Mouse (Mus musculus) hindbrain, postnatal 0 days (tissue): ENCODE data around the gene Btn2a2. TPM values are rescaled to one million over a fixed set of nuclear protein-coding genes. Genes with fewer than 3 reads are reported as not detected.

Experiments
- ATAC-seq: fragments of 200-750 bp; cut with Nextera tagmentation; 2 replicates; pipeline ENCODE4 v1.8.0; 2017; ENCODE audit warnings: mild to moderate bottlenecking, moderate TSS enrichment, moderate library complexity
- DNase-seq: peaks from one replicate; pipeline ENCODE4 v3.0.0-alpha.2; 2015; ENCODE audit warnings: low spot score
- H3K27ac ChIP-seq: fragments of 300-500 bp; sonication (generic); 2 replicates; pipeline ENCODE4 v1.5.1; 2014; ENCODE audit warnings: mild to moderate bottlenecking
- H3K27me3 ChIP-seq: fragments of 300-500 bp; sonication (generic); 2 replicates; pipeline ENCODE4 v1.6.1; 2014; ENCODE audit warnings: low read length, mixed read lengths; ENCODE audit not compliant: insufficient read depth
- H3K36me3 ChIP-seq: fragments of 300-500 bp; sonication (generic); 2 replicates; pipeline ENCODE4 v1.6.1; 2014; ENCODE audit warnings: low read length, mixed read lengths; ENCODE audit not compliant: insufficient read depth
- H3K4me1 ChIP-seq: fragments of 300-500 bp; sonication (generic); 2 replicates; pipeline ENCODE4 v1.6.1; 2014; ENCODE audit warnings: antibody characterized with exemption, low read length, mixed read lengths; ENCODE audit not compliant: insufficient read depth
- H3K4me2 ChIP-seq: fragments of 300-500 bp; sonication (generic); 2 replicates; pipeline ENCODE4 v1.6.1; 2014; ENCODE audit warnings: low read depth, mild to moderate bottlenecking, low read length, moderate library complexity, mixed read lengths
- H3K4me3 ChIP-seq: fragments of 300-500 bp; sonication (generic); 2 replicates; pipeline ENCODE4 v1.5.1; 2014; ENCODE audit warnings: low read length
- H3K9ac ChIP-seq: fragments of 300-500 bp; sonication (generic); replicated peaks from 2 replicates; pipeline ENCODE4 v1.6.1; 2014; ENCODE audit warnings: mild to moderate bottlenecking, low read length, moderate library complexity, mixed read lengths
- H3K9me3 ChIP-seq: fragments of 300-500 bp; sonication (generic); 2 replicates; pipeline ENCODE4 v1.6.1; 2016; ENCODE audit warnings: low read length, mixed read lengths
- CTCF ChIP-seq: IDR thresholded peaks from 2 replicates; pipeline ENCODE4 v1.5.1; 2016; ENCODE audit warnings: antibody characterized with exemption, control low read depth, low read depth
- WGBS: fragments of 180-500 bp; shearing (Covaris S2); extraction: QIAGEN DNeasy Blood & Tissue Kit; methylation state at CpG from one replicate; pipeline ENCODE4 v1.1.7; 2014; 5-methylcytosine and 5-hydroxymethylcytosine counted together
- polyA plus RNA-seq: library from polyadenylated mRNA; unstranded; fragments of >200 nt; fragmentation: Nextera tagmentation; extraction: Ambion mirVana; gene quantifications from 2 replicates; pipeline ENCODE4 v1.2.1, GENCODE M21; 2015
- total RNA-seq: library from RNA; depleted of rRNA; stranded (reverse); fragments of >200 nt; gene quantifications from 2 replicates; pipeline ENCODE4 v1.2.3, GENCODE M21; 2014

Btn2a2 gene
- total and polyA plus RNA-seq, 2 experiments from 2014 or later, result 0.11 TPM; not detected in 1

GRCm38 (mm10) chr13:23503797-23504196 lies 15.1 kb upstream of the Btn2a2 start:
- peak overlapping the region; percentile 22 for H3K4me2 ChIP-seq
- 3% methylated on average over 9 of the region's 9 CpGs for WGBS
- no peak for TF ChIP-seq CTCF
- DNase-seq (peak; percentile 77), ATAC-seq (peak; percentile 74; the same call in 1 of the 2 replicates)
- no peak overlapping the region for H3K4me3 ChIP-seq
- H3K27me3 ChIP-seq, result no peaks in the 10 kb centered on the region
- H3K9ac ChIP-seq, result no peak overlapping the region
- H3K9me3 ChIP-seq, result no peaks in the 10 kb centered on the region
- H3K4me1 ChIP-seq, result peaks cover 2% of the 10 kb centered on the region; the same call in 1 of the 2 replicates
- no peak overlapping the region for H3K27ac ChIP-seq
- no peaks in the 10 kb centered on the region for H3K36me3 ChIP-seq

GRCm38 (mm10) chr13:23502916-23503315 lies 14.3 kb upstream of the Btn2a2 start:
- TF ChIP-seq CTCF, result no peak
- Histone ChIP-seq H3K36me3 (no peaks in the 10 kb centered on the region), H3K4me1 (peaks cover 2% of the 10 kb centered on the region; the same call in 1 of the 2 replicates), H3K9ac (no peak overlapping the region), H3K9me3 (no peaks in the 10 kb centered on the region), H3K4me2 (no peak overlapping the region), H3K27ac (no peak overlapping the region), H3K4me3 (no peak overlapping the region), H3K27me3 (no peaks in the 10 kb centered on the region)
- 53% methylated on average over 4 of the region's 4 CpGs for WGBS
- ATAC-seq, result no peak
- no peak for DNase-seq

GRCm38 (mm10) chr13:23502031-23502567 lies 13.4 kb upstream of the Btn2a2 start:
- no peak for TF ChIP-seq CTCF
- ATAC-seq, result no peak

GRCm38 (mm10) chr13:23501511-23501910 lies 12.9 kb upstream of the Btn2a2 start:
- Histone ChIP-seq H3K4me2 (peak overlapping the region; percentile 16; the same call in 1 of the 2 replicates), H3K36me3 (no peaks in the 10 kb centered on the region), H3K27ac (no peak overlapping the region), H3K27me3 (no peaks in the 10 kb centered on the region), H3K4me3 (no peak overlapping the region), H3K9me3 (no peaks in the 10 kb centered on the region), H3K4me1 (peaks cover 2% of the 10 kb centered on the region; the same call in 1 of the 2 replicates), H3K9ac (no peak overlapping the region)
- no peak for TF ChIP-seq CTCF
- no peak for ATAC-seq
- DNase-seq, result no peak
- WGBS, result 26% methylated on average over 5 of the region's 5 CpGs

More at GRCm38 (mm10) chr13:23502031-23502567, 13.4 kb upstream of the Btn2a2 start:
- Histone ChIP-seq H3K4me1 (peaks cover 2% of the 10 kb centered on the region; the same call in 1 of the 2 replicates), H3K36me3 (no peaks in the 10 kb centered on the region), H3K27ac (no peak overlapping the region), H3K4me2 (no peak overlapping the region), H3K9me3 (no peaks in the 10 kb centered on the region), H3K4me3 (no peak overlapping the region), H3K27me3 (no peaks in the 10 kb centered on the region), H3K9ac (no peak overlapping the region)
- 40% methylated on average over 9 of the region's 9 CpGs for WGBS
- no peak for DNase-seq

GRCm38 (mm10) chr13:23500424-23501200 lies 12.0 kb upstream of the Btn2a2 start:
- Histone ChIP-seq H3K4me1 (no peaks in the 10 kb centered on the region), H3K4me2 (no peak overlapping the region), H3K27ac (no peak overlapping the region), H3K9ac (no peak overlapping the region), H3K9me3 (no peaks in the 10 kb centered on the region), H3K36me3 (no peaks in the 10 kb centered on the region), H3K4me3 (no peak overlapping the region), H3K27me3 (no peaks in the 10 kb centered on the region)
- ATAC-seq (0 out of 2 replicates have a peak, but pooled peaks have one; percentile 46), DNase-seq (peak; percentile 70)
- no peak for TF ChIP-seq CTCF
- 2% methylated on average over 17 of the region's 17 CpGs for WGBS

GRCm38 (mm10) chr13:23499943-23500342 lies 11.3 kb upstream of the Btn2a2 start:
- no peaks in the 10 kb centered on the region for H3K9me3 ChIP-seq
- 19% methylated on average over 7 of the region's 7 CpGs for WGBS
- no peaks in the 10 kb centered on the region for H3K27me3 ChIP-seq
- H3K4me2 ChIP-seq, result no peak overlapping the region
- no peak for TF ChIP-seq CTCF
- H3K4me3 ChIP-seq, result no peak overlapping the region
- DNase-seq (no peak), ATAC-seq (no peak)
- no peak overlapping the region for H3K9ac ChIP-seq
- H3K36me3 ChIP-seq, result no peaks in the 10 kb centered on the region
- no peak overlapping the region for H3K27ac ChIP-seq
- H3K4me1 ChIP-seq, result no peaks in the 10 kb centered on the region

- no peaks in the 10 kb centered on the region for H3K9me3 ChIP-seq
These were observed 10.0 kb upstream of the Btn2a2 start for GRCm38 (mm10) chr13:23498653-23499052.

More at GRCm38 (mm10) chr13:23498653-23499052, 10.0 kb upstream of the Btn2a2 start:
- H3K27ac ChIP-seq, result no peak overlapping the region
- no peak for DNase-seq
- ATAC-seq, result 0 out of 2 replicates have a peak, but pooled peaks have one; percentile 21
- no peaks in the 10 kb centered on the region for H3K36me3 ChIP-seq
- 7% methylated on average over 10 of the region's 10 CpGs for WGBS
- H3K9ac ChIP-seq, result no peak overlapping the region
- peak overlapping the region; percentile 41 for H3K4me2 ChIP-seq
- no peaks in the 10 kb centered on the region for H3K4me1 ChIP-seq
- H3K27me3 ChIP-seq, result no peaks in the 10 kb centered on the region
- no peak for TF ChIP-seq CTCF
- peak overlapping the region; percentile 28 for H3K4me3 ChIP-seq
